Mouse (Mus musculus) lung, postnatal 0 days (tissue): ENCODE data around the gene Stam.

ENCODE experiments used
- CTCF ChIP-seq: IDR thresholded peaks from 2 replicates; pipeline ENCODE4 v1.5.1; 2016; ENCODE audit warnings: antibody characterized with exemption, mild to moderate bottlenecking
- EP300 ChIP-seq: IDR thresholded peaks from 2 replicates; pipeline ENCODE4 v1.6.1; 2016; ENCODE audit warnings: antibody characterized with exemption, mild to moderate bottlenecking, control low read depth

GRCm38 (mm10) chr2:14100533-14100932 lies 26.6 kb downstream of the Stam start:
- TF ChIP-seq EP300 (no peak), CTCF (no peak)
